Mouse (Mus musculus): Measurements from ENCODE around the gene Ints7.

The Ints7 gene

GRCm38 (mm10) chr1:191575458-191576247 lies at the start of gene Ints7, which contains the start of gene Dtl:
TSS of gene Ints7 (plus strand) at chr1:191575636.
TSS of gene Dtl (minus strand) at chr1:191575544.
- DNase-seq, result peak; percentile 100

DNA sequence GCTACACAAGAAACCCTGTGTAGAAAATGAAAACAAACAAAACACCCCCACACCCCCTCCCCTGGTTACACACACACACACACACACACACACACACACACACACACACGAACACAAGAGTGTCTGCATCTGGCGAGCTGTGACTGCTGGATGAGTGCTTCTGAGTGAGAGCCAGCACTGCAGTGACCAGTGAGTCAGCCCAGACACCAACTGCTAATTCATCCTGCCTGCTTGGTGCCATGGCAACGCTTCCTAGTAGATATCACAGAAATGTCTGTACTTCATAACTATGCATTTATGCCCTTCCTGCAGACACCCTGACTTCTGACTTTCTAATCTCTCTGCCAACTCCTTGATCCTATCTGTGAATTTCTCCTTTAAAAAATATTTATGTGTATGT lies 48.3 kb upstream of the Ints7 start:
- peak in 1 of 2 experiments; percentile 21 for DNase-seq

DNA sequence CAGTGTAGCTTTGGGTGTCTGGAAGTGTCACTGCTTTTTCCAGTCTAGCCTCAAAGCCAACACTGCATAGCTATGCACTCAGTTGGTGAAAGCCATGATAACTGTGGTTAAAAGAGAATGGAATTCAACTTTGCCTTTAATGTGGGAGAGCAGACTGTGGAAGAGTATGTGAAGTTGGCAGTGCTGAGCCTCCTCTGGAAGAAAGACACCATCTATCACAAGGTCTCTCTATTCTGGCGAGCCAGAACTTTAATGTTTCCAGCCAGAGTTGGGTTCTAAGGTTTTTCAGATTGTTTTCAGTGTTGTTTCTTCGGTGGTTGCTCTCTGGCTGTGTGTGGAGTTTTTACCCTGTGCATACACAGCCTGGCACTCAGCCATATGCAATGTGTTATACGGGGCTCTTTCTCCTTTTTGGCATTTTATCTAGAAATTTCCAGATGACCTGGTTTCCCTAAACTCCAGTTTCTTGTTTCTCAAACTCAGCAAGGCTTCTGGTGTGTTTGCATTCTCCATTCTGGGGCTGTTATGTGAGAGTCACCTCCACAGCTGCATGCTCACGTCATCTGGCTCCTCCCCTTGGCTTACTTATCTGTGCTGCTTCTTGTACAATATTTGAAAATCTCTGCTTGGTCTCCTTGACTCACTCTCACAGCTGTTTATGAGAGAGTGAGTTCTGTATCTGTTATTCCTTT lies 47.4 kb upstream of the Ints7 start:
- DNase-seq, result peak; percentile 23 to 31

- peak; percentile 28 to 30 for DNase-seq
These were observed 46.0 kb upstream of the Ints7 start for GRCm38 (mm10) chr1:191529406-191529805.

- no peak for DNase-seq
These were observed 44.4 kb upstream of the Ints7 start for GRCm38 (mm10) chr1:191531023-191531422.

DNA sequence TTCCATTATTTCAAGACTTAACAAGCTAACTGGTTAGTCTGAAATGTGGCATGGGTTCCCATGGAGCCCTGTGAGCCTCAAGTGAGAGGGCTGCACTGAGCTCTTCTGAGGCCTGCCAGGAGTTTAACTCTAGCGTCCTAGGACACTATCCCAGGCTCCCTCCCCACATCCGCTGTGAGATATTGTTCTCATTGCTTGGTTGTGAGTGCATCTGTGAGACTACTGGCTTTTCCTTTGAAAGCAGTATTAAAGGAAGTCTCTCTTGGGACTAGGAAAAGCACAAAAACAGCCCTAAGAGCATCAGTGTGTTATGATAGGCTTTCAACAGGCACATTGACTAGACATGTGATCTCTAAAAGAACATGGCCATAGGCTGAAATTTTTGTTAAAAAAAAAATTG lies 40.5 kb upstream of the Ints7 start:
- no peak for DNase-seq

DNA sequence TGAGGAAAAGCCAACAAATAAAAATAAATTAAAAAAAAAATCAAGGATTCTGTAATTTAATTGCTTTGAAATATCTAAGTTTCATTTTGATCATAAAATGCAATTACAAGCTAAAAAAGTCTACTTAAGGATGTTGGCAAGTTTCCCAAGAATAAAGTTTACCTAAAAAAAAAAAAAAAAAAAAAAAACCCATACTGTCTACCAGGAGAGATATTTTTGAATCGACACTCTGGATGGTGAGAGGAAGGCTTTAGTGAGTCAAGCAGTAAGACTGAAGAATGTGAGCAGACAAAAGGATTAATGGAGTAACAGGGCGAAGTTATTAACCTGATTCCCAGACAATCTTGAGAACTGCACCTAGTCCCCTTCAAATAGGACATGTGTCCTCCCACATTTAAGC lies 35.1 kb upstream of the Ints7 start:
- no peak for DNase-seq

- no peak for DNase-seq
These were observed 34.4 kb upstream of the Ints7 start for GRCm38 (mm10) chr1:191541014-191541413.

GRCm38 (mm10) chr1:191541619-191542018 lies 33.8 kb upstream of the Ints7 start:
- DNase-seq, result no peak

GRCm38 (mm10) chr1:191543747-191544146 lies 31.7 kb upstream of the Ints7 start:
- no peak for DNase-seq

- no peak for DNase-seq
These were observed 24.6 kb upstream of the Ints7 start for GRCm38 (mm10) chr1:191550786-191551185.

GRCm38 (mm10) chr1:191557109-191557508 lies 18.3 kb upstream of the Ints7 start:
- no peak for DNase-seq

DNA sequence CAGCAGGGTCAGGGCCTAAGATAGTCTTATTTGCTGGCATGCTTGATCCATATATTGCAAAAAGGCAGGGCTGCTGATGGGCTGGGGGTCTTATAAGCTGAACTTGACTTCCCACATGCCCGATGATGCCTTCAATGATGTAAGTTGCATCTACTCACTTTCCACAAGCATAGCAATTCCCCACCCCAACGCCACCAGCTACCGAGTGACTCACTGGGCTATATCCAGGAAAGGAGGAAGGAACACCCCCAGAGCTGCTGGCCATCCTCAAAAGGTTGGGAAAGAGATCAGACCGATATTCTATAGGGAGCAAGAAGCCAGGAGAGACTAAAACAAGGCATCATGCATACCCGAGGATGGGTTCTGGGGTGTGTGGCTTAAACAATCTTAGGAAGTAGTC lies 15.7 kb upstream of the Ints7 start:
- no peak for DNase-seq

DNA sequence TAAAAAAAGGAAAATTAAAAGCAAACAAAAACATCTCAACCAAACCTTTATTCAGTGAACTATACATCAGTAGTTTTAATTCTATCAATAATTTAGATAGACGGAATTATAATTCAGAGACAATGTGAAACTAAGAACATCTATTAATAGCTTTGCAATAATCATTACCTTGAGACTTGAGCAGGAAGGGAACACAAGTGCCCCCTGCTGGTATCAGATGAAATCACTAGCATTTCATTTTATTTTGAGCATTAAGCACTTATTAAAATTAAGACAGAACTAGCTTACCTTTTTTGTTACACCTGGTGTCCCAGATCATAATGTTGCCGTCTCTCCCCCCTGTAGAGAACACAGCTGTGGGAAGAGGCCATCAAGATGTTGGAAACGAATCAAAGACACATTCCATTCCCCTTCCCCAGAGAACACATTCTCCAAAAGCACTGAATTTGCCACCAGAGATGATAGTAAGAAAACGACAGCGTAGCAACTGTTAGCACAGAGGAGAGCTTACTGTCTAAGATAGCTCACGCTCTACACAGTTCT lies 12.5 kb upstream of the Ints7 start:
- peak; percentile 65 to 82 for DNase-seq

GRCm38 (mm10) chr1:191567859-191568258 lies 7.6 kb upstream of the Ints7 start:
- DNase-seq, result peak; percentile 28 to 37

GRCm38 (mm10) chr1:191569625-191570024 lies 5.8 kb upstream of the Ints7 start:
- no peak for DNase-seq

GRCm38 (mm10) chr1:191570415-191570814 lies 5.0 kb upstream of the Ints7 start:
- DNase-seq, result no peak

- DNase-seq, result no peak
These were observed 1.4 kb upstream of the Ints7 start for GRCm38 (mm10) chr1:191573906-191574639.

DNA sequence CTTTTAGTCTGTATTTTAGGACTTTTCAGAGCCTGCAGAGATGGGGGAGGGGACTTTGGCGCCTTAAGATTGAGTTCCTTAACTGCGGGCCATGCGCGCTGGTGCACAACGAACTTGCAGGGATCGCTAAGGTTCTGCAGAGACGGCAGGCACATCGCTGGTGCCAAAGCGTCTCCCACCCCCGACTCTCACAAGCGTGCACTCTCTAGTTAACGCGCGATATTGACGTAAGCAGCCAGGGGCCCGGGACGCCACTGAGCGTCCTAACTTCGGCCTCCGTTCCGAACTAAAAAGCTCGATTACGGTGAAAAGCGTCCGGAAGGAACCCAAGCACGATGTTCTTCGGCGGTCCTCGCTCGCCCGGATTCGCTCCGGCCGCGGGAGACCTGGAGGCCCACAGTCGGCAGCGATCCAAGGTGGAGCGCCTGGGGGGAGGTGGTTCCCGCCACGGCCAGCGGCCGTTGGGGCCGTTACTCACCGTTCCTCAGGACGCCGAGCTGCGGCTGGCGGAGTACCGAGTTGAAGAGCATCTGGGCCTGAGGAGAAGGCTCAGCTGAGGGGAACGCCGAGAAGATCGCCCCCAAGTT lies 472 bp upstream of the Ints7 start:
- DNase-seq, result peak in 1 of 2 experiments; percentile 64

DNA sequence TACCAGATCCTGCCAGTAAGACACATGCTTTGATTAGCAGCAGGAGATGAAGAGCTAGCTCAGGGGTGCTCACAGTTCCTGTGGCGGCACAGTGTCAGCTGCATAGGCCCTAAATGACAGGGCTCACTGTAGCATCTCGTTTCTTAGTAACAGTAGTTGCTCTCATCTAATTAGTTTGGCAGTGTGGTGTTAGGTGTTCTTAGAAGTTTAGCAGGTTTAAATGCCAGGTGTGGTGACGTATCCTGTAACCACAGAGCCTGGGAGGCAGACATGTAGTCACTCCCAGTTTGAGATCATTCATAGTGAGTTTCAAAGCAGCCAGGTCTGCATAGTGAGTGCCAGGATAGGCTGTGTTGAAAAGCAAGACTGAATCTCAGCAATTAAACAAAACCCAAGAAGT lies 4.1 kb downstream of the Ints7 start:
- DNase-seq, result no peak

DNA sequence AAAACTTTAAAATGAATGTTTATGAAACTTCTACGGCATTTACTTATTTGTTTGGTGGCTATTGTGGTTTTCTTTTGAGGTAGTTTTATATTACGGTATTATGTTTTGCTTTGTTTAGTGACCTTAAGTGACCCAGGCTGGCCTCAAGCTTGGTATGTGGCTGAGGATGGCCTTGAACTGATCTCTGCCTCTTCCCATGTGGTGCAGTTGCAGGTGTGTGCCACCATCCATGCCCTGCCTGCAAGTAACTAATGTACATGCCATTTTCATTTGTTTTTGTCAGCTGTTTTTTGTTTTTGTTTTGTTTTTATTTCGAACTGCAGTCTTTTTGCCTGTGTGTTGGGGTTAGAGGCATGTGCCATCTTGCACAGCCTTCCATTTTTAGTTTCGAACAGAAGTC lies 6.2 kb downstream of the Ints7 start:
- DNase-seq, result no peak

GRCm38 (mm10) chr1:191583836-191584235 lies 8.4 kb downstream of the Ints7 start:
- DNase-seq, result no peak

DNA sequence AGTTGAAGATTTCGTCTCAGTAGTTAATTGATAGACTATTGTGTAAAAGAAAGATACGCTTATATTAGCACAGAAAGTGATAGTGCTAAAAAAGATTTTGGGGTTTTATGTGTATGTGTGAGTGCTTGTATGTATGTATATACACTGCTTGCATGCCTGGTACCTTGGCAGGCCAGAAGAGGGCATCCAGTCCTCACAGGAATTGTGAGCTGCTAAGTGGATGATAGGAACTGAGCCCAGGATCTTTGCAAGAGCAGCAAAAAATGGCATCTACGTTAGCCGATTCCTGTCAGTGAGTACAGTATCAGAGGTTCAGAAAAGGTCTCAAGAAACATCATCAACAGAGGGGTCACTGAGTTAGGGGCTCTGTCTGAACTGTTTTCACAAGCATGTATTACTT lies 9.0 kb downstream of the Ints7 start:
- DNase-seq, result no peak
